Mouse (Mus musculus) embryonic facial prominence, embryonic 13.5 days (tissue): ENCODE measurements around the gene Nek4. TPM values are rescaled to one million over a fixed set of nuclear protein-coding genes. Genes with fewer than 3 reads are reported as not detected.
A peak's percentile ranks its signal among the peaks of the same experiment; 100 is the strongest.

ENCODE experiments used
- ATAC-seq: fragments of 200-750 bp; cut with Nextera tagmentation; 2 replicates; pipeline ENCODE4 v1.8.0; 2017; ENCODE audit warnings: low read depth; ENCODE audit not compliant: insufficient number of reproducible peaks, insufficient read depth, low FRiP score, low TSS enrichment
- H3K27ac ChIP-seq: fragments of 300-500 bp; sonication (generic); 2 replicates; pipeline ENCODE4 v1.5.1; 2015; ENCODE audit warnings: moderate library complexity, mild to moderate bottlenecking, inconsistent platforms
- H3K27me3 ChIP-seq: fragments of 300-500 bp; sonication (generic); 2 replicates; pipeline ENCODE4 v1.6.1; 2015; ENCODE audit warnings: mild to moderate bottlenecking, inconsistent platforms
- H3K36me3 ChIP-seq: fragments of 300-500 bp; sonication (generic); 2 replicates; pipeline ENCODE4 v1.6.1; 2015; ENCODE audit warnings: mild to moderate bottlenecking, inconsistent platforms
- H3K4me1 ChIP-seq: fragments of 300-500 bp; sonication (generic); 2 replicates; pipeline ENCODE4 v1.6.1; 2015; ENCODE audit warnings: inconsistent platforms
- H3K4me2 ChIP-seq: fragments of 300-500 bp; sonication (generic); 2 replicates; pipeline ENCODE4 v1.6.1; 2015; ENCODE audit warnings: moderate library complexity, mild to moderate bottlenecking, inconsistent platforms
- H3K4me3 ChIP-seq: fragments of 300-500 bp; sonication (generic); 2 replicates; pipeline ENCODE4 v1.5.1; 2015; ENCODE audit warnings: mild to moderate bottlenecking, inconsistent platforms
- H3K9ac ChIP-seq: fragments of 300-500 bp; sonication (generic); 2 replicates; pipeline ENCODE4 v1.6.1; 2015; ENCODE audit warnings: mild to moderate bottlenecking, inconsistent platforms
- H3K9me3 ChIP-seq: fragments of 300-500 bp; sonication (generic); 2 replicates; pipeline ENCODE4 v1.6.1; 2016; ENCODE audit warnings: inconsistent platforms
- WGBS: fragments of 180-500 bp; shearing (Covaris S2); methylation state at CpG from one replicate; pipeline ENCODE4 v1.1.7; 2015; ENCODE audit warnings: mixed read lengths; 5-methylcytosine and 5-hydroxymethylcytosine counted together
- polyA plus RNA-seq: library from polyadenylated mRNA; unstranded; fragments of >200 nt; fragmentation: Nextera tagmentation; extraction: Ambion mirVana; gene quantifications from 2 replicates; pipeline ENCODE4 v1.2.1, GENCODE M21; 2015

Nek4 gene
- polyA plus RNA-seq, 1 experiment from 2014 or later, result 15.3 TPM

DNA sequence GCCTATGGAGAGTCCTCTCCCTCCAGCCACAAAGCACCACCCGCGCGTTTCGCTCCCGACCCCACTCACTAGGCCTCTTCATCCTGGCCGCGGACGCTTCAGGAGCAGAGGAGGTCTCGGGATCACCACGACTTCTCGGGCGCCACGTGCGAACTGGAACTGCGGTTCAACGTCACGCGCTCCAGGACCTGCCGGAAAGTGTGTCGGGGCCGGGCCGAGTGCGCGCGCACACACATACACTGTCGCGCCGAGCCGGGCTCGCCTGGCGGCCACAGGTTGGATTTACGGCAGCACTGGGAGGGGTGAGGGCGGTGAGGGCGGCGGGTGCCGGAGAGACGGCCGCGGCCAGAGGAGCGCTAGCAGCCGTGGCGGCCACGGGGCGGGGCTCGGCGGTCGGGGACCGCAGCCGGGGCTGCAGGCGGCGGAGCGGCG, 67.7 kb downstream of the Nek4 start, which contains the start of the genes Pbrm1 and Gnl3:
Gene Pbrm1 (plus strand): TSS at position 279 of the 432 bp plus-strand sequence.
Gene Gnl3 (minus strand): TSS at position 293 of the 432 bp plus-strand sequence.
- Histone ChIP-seq H3K4me2 (peak within 1 kb of the TSS; percentile 79), H3K4me3 (peak within 1 kb of the TSS; percentile 87), H3K9me3 (no peaks in the 10 kb centered on the region), H3K27me3 (no peaks in the 10 kb centered on the region), H3K4me1 (peaks cover 25% of the 10 kb centered on the region), H3K9ac (peak within 1 kb of the TSS; percentile 95), H3K27ac (peak within 1 kb of the TSS; percentile 97), H3K36me3 (peaks cover 53% of the 10 kb centered on the region)
- ATAC-seq, result peak; percentile 91
- under 1% methylated on average over 50 of the region's 53 CpGs for WGBS

DNA sequence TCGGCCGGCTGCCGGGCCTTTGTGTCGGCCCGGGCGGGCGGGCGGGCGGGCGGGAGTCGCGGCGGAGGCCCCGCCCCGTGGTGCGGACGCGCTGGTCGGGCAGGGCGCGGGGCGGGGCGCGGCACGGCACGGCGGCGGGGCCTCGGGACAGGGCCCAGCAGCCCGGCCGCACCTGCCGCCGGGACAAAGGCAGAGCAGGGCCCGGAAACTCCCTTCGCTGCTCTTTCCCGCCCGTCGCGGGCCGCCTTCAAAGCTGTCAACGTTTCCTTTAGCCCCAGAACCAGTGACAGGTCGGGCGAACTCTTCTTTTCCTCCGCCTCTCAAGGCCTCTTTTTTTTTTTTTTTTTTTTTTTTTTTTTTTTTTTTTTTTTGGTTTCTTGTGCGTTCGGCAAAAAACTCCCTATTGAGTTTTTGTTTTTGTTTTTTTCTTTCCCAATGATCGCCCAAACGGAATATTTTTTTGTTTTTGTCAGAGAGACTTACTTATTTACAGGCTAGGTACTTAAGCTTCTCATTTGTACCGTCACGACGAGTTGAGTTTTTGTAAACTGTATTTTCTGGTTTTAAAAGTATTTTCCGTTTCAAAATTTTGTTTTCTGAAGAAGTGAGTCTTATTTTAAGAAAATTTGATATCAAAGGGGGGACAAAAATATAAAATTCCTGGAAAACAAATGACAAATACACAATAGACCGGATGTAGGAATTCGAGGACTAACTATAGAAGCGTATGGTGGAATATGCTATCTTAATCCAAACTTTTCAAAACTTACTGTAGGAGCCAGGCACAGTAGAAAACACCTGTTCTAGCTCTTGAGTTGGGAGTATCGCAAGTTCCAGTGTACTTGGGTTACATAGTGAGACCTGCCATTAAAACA, 68.4 kb downstream of the Nek4 start:
- H3K9me3 ChIP-seq, result no peaks in the 10 kb centered on the region
- H3K27ac ChIP-seq, result peak overlapping the region; percentile 97
- peaks cover 25% of the 10 kb centered on the region for H3K4me1 ChIP-seq
- ATAC-seq, result peak; percentile 92
- no peaks in the 10 kb centered on the region for H3K27me3 ChIP-seq
- H3K4me2 ChIP-seq, result peak overlapping the region; percentile 65
- H3K9ac ChIP-seq, result peak overlapping the region; percentile 95
- H3K4me3 ChIP-seq, result peak overlapping the region; percentile 87
- peaks cover 52% of the 10 kb centered on the region for H3K36me3 ChIP-seq
- WGBS, result 4% methylated on average over 50 of the region's 56 CpGs

DNA sequence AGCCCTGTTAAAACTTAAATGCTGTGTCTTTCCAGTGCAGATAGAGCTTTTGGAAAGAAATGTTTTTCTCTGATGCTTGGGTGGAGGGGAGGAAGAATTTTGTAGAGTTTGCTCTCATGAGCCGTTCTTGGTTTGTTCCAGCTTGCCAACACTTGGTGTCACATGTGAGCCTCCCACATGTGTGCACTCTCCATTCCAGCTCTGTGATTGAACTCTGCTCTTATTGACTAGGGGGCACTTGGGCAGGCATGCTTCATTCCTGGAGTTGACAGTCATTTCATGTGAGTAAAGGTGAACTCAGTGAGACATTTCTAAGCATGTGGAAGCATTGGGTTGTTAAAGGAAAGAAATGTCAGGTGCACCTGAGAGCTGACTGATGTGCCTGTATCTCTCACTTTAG, 71.4 kb downstream of the Nek4 start:
- Histone ChIP-seq H3K4me3 (no peak overlapping the region), H3K27ac (no peak overlapping the region), H3K36me3 (peaks cover 50% of the 10 kb centered on the region), H3K27me3 (no peaks in the 10 kb centered on the region), H3K9ac (no peak overlapping the region), H3K9me3 (no peaks in the 10 kb centered on the region), H3K4me2 (no peak overlapping the region), H3K4me1 (peaks cover 15% of the 10 kb centered on the region)
- WGBS, result 44% methylated on average over 1 of the region's 1 CpGs
- ATAC-seq, result no peak

DNA sequence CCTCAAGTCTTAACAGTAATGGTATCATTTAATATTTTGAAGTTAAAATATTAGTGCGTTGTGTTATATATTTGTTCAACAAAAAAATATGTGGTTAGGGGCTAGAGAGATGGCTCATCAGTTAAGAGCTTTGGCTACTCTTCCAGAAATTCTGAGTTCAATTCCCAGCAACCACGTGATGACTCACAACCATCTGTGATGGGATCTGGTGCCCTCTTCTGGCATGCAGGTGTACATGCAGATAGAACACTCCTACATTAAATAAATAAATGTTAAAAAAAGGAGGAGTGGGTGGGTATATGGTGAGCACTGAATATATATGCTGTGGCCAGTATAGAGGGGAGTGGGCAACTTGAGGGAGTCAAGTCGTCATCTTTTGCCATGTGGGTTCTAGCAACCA, 74.6 kb downstream of the Nek4 start:
- Histone ChIP-seq H3K9me3 (no peaks in the 10 kb centered on the region), H3K4me2 (no peak overlapping the region), H3K27me3 (no peaks in the 10 kb centered on the region), H3K36me3 (peaks cover 77% of the 10 kb centered on the region), H3K4me1 (no peaks in the 10 kb centered on the region; the same call in 1 of the 2 replicates), H3K9ac (no peak overlapping the region), H3K4me3 (no peak overlapping the region), H3K27ac (no peak overlapping the region)
- ATAC-seq, result no peak
- 75% methylated on average over 3 of the region's 3 CpGs for WGBS

Other genes starting within 250 kb of the Nek4 start
- 14.7 and 17.6 TPM in 2 replicates for gene Sfmbt1, start 236.5 kb upstream of the Nek4 start, polyA plus RNA-seq
- gene Tmem110, start 125.8 kb upstream of the Nek4 start, polyA plus RNA-seq, result 28.9 and 30.7 TPM in 2 replicates
- 2.3 and 2.4 TPM in 2 replicates for gene Mustn1, start 72.2 kb upstream of the Nek4 start, polyA plus RNA-seq
- gene Itih4, start 64.9 kb upstream of the Nek4 start, polyA plus RNA-seq, result 2.2 TPM in 1 of 2 replicates, not detected in the other
- 5.5 TPM in 1 of 2 replicates, not detected in the other for gene Itih3, start 27.6 kb upstream of the Nek4 start, polyA plus RNA-seq
- 0.65 TPM in 1 of 2 replicates, not detected in the other for gene Itih1, start 8.1 kb upstream of the Nek4 start, polyA plus RNA-seq
- gene Glt8d1, start 50.0 kb downstream of the Nek4 start, polyA plus RNA-seq, result 65.2 and 69.2 TPM in 2 replicates
- gene Spcs1, start 50.3 kb downstream of the Nek4 start, polyA plus RNA-seq, result 409 and 417 TPM in 2 replicates
- 138 and 145 TPM in 2 replicates for gene Pbrm1, start 67.8 kb downstream of the Nek4 start, polyA plus RNA-seq
- gene Gnl3, start 67.8 kb downstream of the Nek4 start, polyA plus RNA-seq, result 125 and 128 TPM in 2 replicates
- gene Smim4, start 177.6 kb downstream of the Nek4 start, polyA plus RNA-seq, result 72.6 and 80.7 TPM in 2 replicates
- gene Nt5dc2, start 179.7 kb downstream of the Nek4 start, polyA plus RNA-seq, result 298 and 330 TPM in 2 replicates
- gene Stab1, start 217.3 kb downstream of the Nek4 start, polyA plus RNA-seq, result 27.5 and 34.5 TPM in 2 replicates